Mouse (Mus musculus) A20 (cell line): Measurements from ENCODE around the gene Them5.

Experiments used
- DNase-seq: peaks from one replicate; pipeline ENCODE4 v3.0.0-alpha.2; 2011; ENCODE audit warnings: low read depth, low spot score

The Them5 gene

GRCm38 (mm10) chr3:94372038-94372437, 30.1 kb downstream of the Them5 start:
- DNase-seq: no peak

GRCm38 (mm10) chr3:94372641-94373040, 30.7 kb downstream of the Them5 start, which contains the start of gene Rorc:
Gene Rorc, plus strand, starts transcription at chr3:94372794.
- DNase-seq: no peak

- no peak for DNase-seq
These were observed 31.2 kb downstream of the Them5 start for GRCm38 (mm10) chr3:94373090-94373489.

- DNase-seq: no peak
These were observed 31.7 kb downstream of the Them5 start for GRCm38 (mm10) chr3:94373597-94374011.

GRCm38 (mm10) chr3:94374636-94375035, 32.7 kb downstream of the Them5 start:
- DNase-seq: no peak

- no peak for DNase-seq
These were observed 33.2 kb downstream of the Them5 start for GRCm38 (mm10) chr3:94375146-94375545.

- DNase-seq: no peak
These were observed 34.0 kb downstream of the Them5 start for GRCm38 (mm10) chr3:94375861-94376260.

GRCm38 (mm10) chr3:94377028-94377923, 35.4 kb downstream of the Them5 start:
- DNase-seq: no peak

GRCm38 (mm10) chr3:94379831-94380510, 38.1 kb downstream of the Them5 start:
- DNase-seq: no peak

GRCm38 (mm10) chr3:94382308-94382707, 40.4 kb downstream of the Them5 start:
- DNase-seq: peak; percentile 10

- no peak for DNase-seq
These were observed 41.6 kb downstream of the Them5 start for GRCm38 (mm10) chr3:94383476-94383875.

GRCm38 (mm10) chr3:94386671-94387070, 44.8 kb downstream of the Them5 start:
- DNase-seq: peak; percentile 72

- no peak for DNase-seq
These were observed 45.5 kb downstream of the Them5 start for GRCm38 (mm10) chr3:94387391-94387790.

- DNase-seq: no peak
These were observed 46.1 kb downstream of the Them5 start for GRCm38 (mm10) chr3:94388047-94388446.

GRCm38 (mm10) chr3:94389420-94389819, 47.5 kb downstream of the Them5 start:
- DNase-seq: no peak

- DNase-seq: no peak
These were observed 49.1 kb downstream of the Them5 start for GRCm38 (mm10) chr3:94391001-94391400.

- DNase-seq: no peak
These were observed 50.2 kb downstream of the Them5 start for GRCm38 (mm10) chr3:94392128-94392527.

- DNase-seq: no peak
These were observed 51.1 kb downstream of the Them5 start for GRCm38 (mm10) chr3:94393049-94393448.

GRCm38 (mm10) chr3:94396336-94396735, 54.4 kb downstream of the Them5 start:
- no peak for DNase-seq

- no peak for DNase-seq
These were observed 55.0 kb downstream of the Them5 start for GRCm38 (mm10) chr3:94396851-94397250.
